Mouse (Mus musculus) megakaryocyte, embryonic 14.5 days (primary cell): ENCODE data around the gene Trim60. TPM values are rescaled to one million over a fixed set of nuclear protein-coding genes. Genes with fewer than 3 reads are reported as not detected.

Experiments
- H3K27me3 ChIP-seq: replicated peaks from 2 replicates; pipeline ENCODE3; 2012; ENCODE audit warnings: inconsistent platforms
- H3K36me3 ChIP-seq: replicated peaks from 2 replicates; pipeline ENCODE3; 2012; ENCODE audit warnings: low read length, inconsistent platforms, mixed read lengths
- H3K4me1 ChIP-seq: 2 replicates; pipeline ENCODE4 v1.6.1; 2012; ENCODE audit warnings: inconsistent platforms
- H3K4me3 ChIP-seq: replicated peaks from 2 replicates; pipeline ENCODE3; 2012; ENCODE audit warnings: moderate library complexity, mild to moderate bottlenecking, inconsistent platforms
- H3K9me3 ChIP-seq: 2 replicates; pipeline ENCODE4 v1.6.1; 2012; ENCODE audit warnings: inconsistent platforms
- FLI1 ChIP-seq: IDR thresholded peaks from 2 replicates; pipeline ENCODE4 v1.6.1; 2012; ENCODE audit warnings: low read length, inconsistent platforms, mixed read lengths
- GATA1 ChIP-seq: IDR thresholded peaks from 3 replicates; pipeline ENCODE4 v1.6.1; 2012; ENCODE audit warnings: mixed read lengths, low read length, inconsistent platforms, borderline replicate concordance
- polyA plus RNA-seq: library from polyadenylated mRNA; stranded (reverse); fragments of >175 nt; gene quantifications from 2 replicates; pipeline ENCODE4 v1.2.3, GENCODE M21; 2012; ENCODE audit warnings: low replicate concordance; ENCODE audit not compliant: insufficient read depth

The Trim60 gene
- not detected in 2 replicates for polyA plus RNA-seq

DNA sequence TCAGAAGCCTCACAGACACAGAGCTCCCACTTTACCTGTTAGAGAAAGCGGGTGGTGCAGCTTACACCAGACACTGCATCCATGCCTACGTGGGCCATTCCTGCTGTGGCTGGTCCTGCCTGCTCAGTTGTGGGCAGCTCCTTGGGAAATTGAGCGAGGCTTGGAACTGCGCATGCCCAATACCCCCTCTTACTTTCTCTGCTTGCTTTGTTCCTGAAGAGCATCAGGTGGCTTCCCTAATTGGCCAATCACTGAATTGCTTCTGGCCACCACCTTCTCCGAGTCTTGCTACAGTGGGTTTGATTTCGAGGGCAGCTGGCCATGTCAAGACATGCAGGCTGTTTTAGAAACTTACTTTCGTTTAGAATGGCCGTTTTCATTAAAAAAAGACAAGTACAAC, at the start of gene Trim60, which contains the start of gene Trim61:
TSS of gene Trim60 (minus strand) at position 162 of the 400 bp plus-strand sequence.
TSS of gene Trim61 (minus strand) at position 101 of the 400 bp plus-strand sequence.
- TF ChIP-seq FLI1 (no peak), GATA1 (no peak)
- Histone ChIP-seq H3K27me3 (no peaks in the 10 kb centered on the region), H3K4me1 (no peaks in the 10 kb centered on the region), H3K4me3 (no peak within 1 kb of the TSS), H3K9me3 (peaks cover 46% of the 10 kb centered on the region), H3K36me3 (no peaks in the 10 kb centered on the region)

DNA sequence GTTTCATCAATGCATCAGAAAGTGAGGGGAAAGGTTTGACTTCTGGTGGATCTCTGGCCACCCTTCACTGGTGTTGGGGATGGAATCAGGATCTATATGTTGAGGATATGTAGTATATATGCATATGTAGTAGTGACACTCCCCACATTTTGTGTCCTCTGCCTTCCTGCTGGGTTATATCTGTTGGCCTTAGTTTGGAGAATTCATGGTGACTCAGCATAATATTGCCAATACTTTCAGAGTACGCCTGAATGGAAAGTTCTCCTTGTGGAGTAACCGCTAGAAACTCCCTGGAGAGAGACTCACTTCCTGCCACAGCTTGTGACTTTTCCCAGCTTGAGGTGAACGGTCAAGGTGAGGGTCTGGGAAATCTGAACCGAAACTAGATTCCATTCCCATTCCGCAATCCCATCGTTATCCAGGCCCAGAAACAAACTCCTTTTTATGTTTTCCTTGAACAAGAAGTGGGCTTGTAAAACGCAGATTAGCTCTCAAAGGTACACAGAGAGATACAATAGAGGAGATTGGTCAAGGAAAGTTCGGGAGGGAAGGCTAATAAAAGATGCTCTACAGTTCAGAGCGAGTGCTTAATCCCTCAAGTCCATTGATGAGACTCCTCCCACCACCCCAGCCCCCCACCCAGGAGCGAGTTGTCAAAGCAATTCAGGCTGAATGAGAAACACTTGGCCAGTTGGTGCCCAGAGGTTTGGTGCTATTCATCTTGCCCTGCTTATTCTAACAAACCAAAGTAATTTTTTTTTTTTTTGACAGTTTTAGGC, 49.5 kb upstream of the Trim60 start:
- Histone ChIP-seq H3K9me3 (peaks cover 7% of the 10 kb centered on the region), H3K27me3 (no peaks in the 10 kb centered on the region), H3K4me3 (no peak overlapping the region), H3K36me3 (no peaks in the 10 kb centered on the region), H3K4me1 (0 out of 2 replicates have a peak, but pooled peaks cover 3% of the 10 kb centered on the region)
- TF ChIP-seq FLI1 (no peak), GATA1 (no peak)

DNA sequence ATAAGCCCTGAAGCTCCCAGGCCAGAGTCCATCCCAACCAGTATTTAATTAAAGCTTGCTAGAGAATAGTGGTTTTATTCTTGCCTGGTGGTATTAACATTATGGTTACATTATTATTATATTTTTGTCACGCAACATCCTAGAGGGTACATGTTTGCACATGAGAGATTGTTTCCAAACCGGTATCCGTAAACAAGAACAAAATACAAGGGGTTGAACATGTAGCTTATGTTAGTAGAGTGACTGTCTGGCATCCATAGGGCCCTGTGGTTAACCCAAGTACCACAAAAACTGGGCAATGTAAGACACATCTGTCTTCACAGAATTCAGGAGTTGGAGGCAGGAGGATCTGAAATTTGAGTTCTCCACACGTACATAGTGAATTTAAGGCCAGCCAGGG, 48.6 kb upstream of the Trim60 start:
- Histone ChIP-seq H3K27me3 (no peaks in the 10 kb centered on the region), H3K4me3 (no peak overlapping the region), H3K36me3 (no peaks in the 10 kb centered on the region), H3K9me3 (peaks cover 10% of the 10 kb centered on the region), H3K4me1 (0 out of 2 replicates have a peak, but pooled peaks cover 3% of the 10 kb centered on the region)
- TF ChIP-seq FLI1 = no peak
- TF ChIP-seq GATA1 = no peak

DNA sequence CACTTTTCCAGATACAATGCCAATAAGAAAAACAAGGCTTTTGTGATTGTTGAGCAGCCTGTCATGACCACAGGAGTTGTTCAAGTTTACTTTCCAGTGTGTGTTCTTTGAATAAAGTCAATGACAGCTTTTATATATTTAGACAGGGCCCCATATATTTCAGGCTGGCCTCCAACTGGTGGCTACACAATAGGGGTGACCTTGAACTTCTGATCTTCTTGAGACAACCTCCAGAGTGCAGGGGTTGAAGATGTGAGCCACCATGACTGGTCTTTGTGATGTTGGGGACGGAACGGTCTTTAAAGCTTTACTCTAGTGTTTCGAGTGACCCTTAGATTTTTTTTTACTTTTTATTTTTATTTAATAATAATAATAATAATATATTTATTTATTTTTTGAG, 47.2 kb upstream of the Trim60 start:
- Histone ChIP-seq H3K27me3 (no peaks in the 10 kb centered on the region), H3K36me3 (no peaks in the 10 kb centered on the region), H3K4me1 (0 out of 2 replicates have a peak, but pooled peaks cover 3% of the 10 kb centered on the region), H3K4me3 (no peak overlapping the region), H3K9me3 (peaks cover 10% of the 10 kb centered on the region)
- TF ChIP-seq FLI1 (no peak), GATA1 (no peak)

DNA sequence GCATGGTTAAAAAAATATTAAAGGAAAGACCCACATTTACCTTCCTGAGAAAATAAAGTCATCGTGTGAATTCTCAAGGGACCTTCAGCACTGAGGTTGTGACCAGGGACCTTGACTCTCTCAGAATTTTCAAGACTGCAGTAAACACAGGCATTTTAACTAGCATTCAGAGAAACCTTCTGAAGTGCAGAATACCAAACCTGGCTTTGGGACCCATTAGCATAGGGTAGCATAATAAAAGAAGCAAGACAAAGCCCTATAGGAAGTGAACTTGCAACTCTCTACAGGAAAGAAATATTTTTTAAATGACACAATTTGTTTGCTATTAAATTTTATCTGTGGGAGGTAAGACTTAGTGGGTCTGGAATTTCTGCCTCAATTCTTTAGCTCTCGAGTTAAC, 45.7 kb upstream of the Trim60 start:
- TF ChIP-seq FLI1 (no peak), GATA1 (no peak)
- no peaks in the 10 kb centered on the region for H3K36me3 ChIP-seq
- no peaks in the 10 kb centered on the region for H3K27me3 ChIP-seq

DNA sequence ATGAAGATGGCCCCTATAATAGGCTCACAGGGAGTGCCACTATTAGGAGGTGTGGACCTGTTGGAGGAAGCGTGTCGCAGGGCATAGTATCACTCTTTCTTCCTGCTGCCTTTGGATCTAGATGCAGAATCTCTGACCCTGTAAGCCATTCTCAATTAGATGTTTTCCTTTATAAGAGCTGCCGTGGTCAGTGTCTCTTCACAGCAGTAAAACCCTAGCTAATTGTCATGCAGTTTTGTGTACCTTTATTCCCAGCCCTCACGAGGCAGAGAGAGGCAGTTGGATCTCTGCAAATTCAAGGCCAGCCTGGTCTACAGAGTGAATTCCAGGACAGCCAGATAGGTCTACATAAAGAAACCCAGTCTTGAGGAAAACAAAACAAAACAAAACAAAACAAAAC, 43.8 kb upstream of the Trim60 start:
- TF ChIP-seq GATA1 (no peak), FLI1 (no peak)
- H3K36me3 ChIP-seq = no peaks in the 10 kb centered on the region
- no peak overlapping the region for H3K4me3 ChIP-seq

More for the DNA sequence above, 45.7 kb upstream of the Trim60 start:
- Histone ChIP-seq H3K4me3 (no peak overlapping the region), H3K9me3 (peaks cover 3% of the 10 kb centered on the region; the same call in 1 of the 2 replicates), H3K4me1 (0 out of 2 replicates have a peak, but pooled peaks cover 3% of the 10 kb centered on the region)

DNA sequence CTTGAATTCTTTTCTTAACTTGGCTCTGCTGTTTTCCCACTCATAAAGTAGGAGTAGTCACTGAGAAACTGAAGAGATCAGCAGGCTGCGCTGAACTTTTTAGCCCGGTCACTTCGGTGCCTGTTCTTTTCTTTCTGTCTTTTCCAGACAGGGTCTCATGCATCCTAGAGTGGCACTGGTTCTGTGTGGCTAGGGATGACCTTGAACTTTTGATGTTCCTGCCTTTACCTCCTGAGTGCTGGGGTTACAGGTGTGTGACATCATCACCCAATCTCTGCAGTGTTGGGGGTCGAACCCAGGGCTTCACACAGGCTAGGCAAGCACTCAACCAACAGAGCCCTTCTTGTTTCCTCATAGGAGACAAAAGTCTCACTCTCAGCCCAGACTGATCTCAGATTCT, 38.3 kb upstream of the Trim60 start:
- TF ChIP-seq FLI1 (no peak), GATA1 (no peak)
- Histone ChIP-seq H3K4me1 (no peaks in the 10 kb centered on the region), H3K4me3 (no peak overlapping the region), H3K9me3 (no peaks in the 10 kb centered on the region), H3K36me3 (no peaks in the 10 kb centered on the region), H3K27me3 (no peaks in the 10 kb centered on the region)

More for the DNA sequence above, 43.8 kb upstream of the Trim60 start:
- H3K9me3 ChIP-seq = peaks cover 3% of the 10 kb centered on the region; the same call in 1 of the 2 replicates
- H3K27me3 ChIP-seq = no peaks in the 10 kb centered on the region
- no peaks in the 10 kb centered on the region for H3K4me1 ChIP-seq

DNA sequence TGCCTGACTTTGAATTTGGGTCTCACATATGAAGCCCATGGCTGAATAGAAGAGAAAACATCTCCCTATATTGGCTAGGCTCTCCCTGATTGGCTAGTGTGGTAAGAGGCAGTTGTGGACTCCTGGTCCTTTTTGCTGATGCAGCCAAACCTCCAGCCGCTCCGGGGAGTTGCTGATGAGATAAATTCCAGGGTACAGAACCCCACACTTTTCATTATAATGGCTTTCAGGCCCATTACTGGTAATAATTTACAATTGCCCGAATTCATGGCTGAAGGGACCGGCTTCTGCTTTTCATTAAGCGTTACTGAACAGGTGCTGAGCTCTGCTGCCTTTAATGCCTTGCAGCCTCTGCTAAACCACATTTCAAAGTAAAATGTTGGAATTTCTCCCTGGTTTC, 35.6 kb upstream of the Trim60 start:
- no peaks in the 10 kb centered on the region for H3K4me1 ChIP-seq
- no peaks in the 10 kb centered on the region for H3K27me3 ChIP-seq
- TF ChIP-seq FLI1 (no peak), GATA1 (no peak)

DNA sequence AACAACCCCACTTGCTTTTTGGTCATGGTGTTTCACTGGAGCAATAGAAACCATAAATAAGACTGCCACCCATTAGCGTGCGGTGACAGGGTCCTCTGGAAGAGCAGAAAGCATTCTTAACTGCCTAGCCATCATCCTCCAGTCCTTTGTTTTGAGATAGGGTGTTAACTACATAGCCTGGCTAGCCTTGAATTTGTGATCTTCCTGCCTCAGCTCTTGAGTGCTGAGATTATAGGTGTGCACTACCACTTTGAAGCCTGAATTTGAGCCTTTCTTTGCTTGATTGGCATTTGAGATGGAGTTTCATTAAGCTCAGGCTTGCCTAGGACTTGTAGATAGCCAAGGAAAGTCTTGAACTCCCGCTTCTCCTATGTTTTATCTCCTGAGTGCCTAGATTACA, 35.2 kb upstream of the Trim60 start:
- no peaks in the 10 kb centered on the region for H3K36me3 ChIP-seq
- H3K4me3 ChIP-seq = no peak overlapping the region
- H3K27me3 ChIP-seq = no peaks in the 10 kb centered on the region
- peaks cover 3% of the 10 kb centered on the region; the same call in 1 of the 2 replicates for H3K9me3 ChIP-seq
- H3K4me1 ChIP-seq = no peaks in the 10 kb centered on the region
- TF ChIP-seq FLI1 = no peak
- TF ChIP-seq GATA1 = no peak

More for the DNA sequence above, 35.6 kb upstream of the Trim60 start:
- Histone ChIP-seq H3K4me3 (no peak overlapping the region), H3K36me3 (no peaks in the 10 kb centered on the region), H3K9me3 (peaks cover 3% of the 10 kb centered on the region; the same call in 1 of the 2 replicates)

DNA sequence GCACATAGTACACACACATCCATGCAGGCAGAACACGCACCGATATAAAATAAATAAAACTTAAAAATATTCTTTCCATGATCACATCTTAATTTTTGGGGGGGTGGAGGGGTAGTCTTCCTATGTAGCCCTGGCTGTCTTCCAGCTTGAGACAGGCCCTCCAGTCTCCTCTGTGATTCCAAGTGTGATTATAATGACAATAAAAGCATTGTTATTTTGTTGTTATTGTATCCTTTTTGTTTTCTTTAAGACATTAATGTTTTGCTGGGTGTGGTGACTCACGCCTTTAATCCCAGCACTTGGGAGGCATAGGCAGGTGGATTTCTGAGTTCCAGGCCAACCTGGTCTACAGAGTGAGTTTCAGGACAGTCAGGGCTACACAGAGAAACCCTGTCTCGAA, 29.4 kb upstream of the Trim60 start:
- Histone ChIP-seq H3K27me3 (no peaks in the 10 kb centered on the region), H3K9me3 (peaks cover 8% of the 10 kb centered on the region; the same call in 1 of the 2 replicates), H3K4me1 (no peaks in the 10 kb centered on the region), H3K36me3 (no peaks in the 10 kb centered on the region), H3K4me3 (no peak overlapping the region)
- TF ChIP-seq FLI1 = no peak
- no peak for TF ChIP-seq GATA1
